Mouse (Mus musculus): ENCODE measurements around the gene Abl2.

DNA sequence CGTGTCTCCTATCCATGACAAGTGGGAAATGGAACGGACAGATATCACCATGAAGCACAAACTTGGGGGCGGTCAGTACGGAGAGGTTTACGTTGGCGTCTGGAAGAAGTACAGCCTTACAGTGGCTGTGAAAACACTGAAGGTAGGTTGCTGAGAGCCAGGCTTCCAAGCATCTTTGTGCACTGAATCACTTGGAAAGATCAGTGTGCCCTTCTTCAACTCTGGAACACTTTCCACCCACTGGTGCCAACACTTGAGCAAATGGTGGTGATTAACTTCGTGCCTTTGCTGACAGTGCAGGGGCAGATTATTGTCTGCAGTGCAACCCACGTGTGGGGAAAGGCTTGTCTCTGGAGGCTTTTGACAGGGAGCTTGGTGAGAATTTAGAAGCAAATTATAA is 71.4 kb downstream of the Abl2 start:
- TF ChIP-seq MAZ (IDR thresholded peaks at IDR 0.05; ENCODE audit: low read depth, low read length) (no peak), USF1 (IDR thresholded peaks at IDR 0.05; ENCODE audit: low read depth, low read length) (no peak), POLR2AphosphoS2 (IDR thresholded peaks at IDR 0.05; ENCODE audit: low read depth, low read length) (no peak), ZMIZ1 (IDR thresholded peaks at IDR 0.05; ENCODE audit: low read depth, low read length) (no peak), EP300 (IDR thresholded peaks at IDR 0.05; ENCODE audit: low read length) (no peak), NRF1 (IDR thresholded peaks at IDR 0.05; ENCODE audit: low read depth, low read length) (no peak), CHD2 (IDR thresholded peaks at IDR 0.05; ENCODE audit: low read length) (no peak), CTCF (conservative IDR thresholded peaks at IDR 0.05 in 1 of 2, IDR thresholded peaks at IDR 0.05 in 1 of 2; ENCODE audit: low read depth in 2 of 2, low read length in 2 of 2) (no peak), POLR2A (IDR thresholded peaks at IDR 0.05; ENCODE audit: low read depth, low read length) (no peak), ETS1 (conservative IDR thresholded peaks at IDR 0.05; ENCODE audit: low read depth, low read length) (no peak), E2F4 (IDR thresholded peaks at IDR 0.05; ENCODE audit: insufficient replicate concordance, low read depth, low read length) (no peak), ZKSCAN1 (IDR thresholded peaks at IDR 0.05; ENCODE audit: borderline replicate concordance, low read depth, low read length) (no peak), RCOR1 (conservative IDR thresholded peaks at IDR 0.05; ENCODE audit: low read depth, low read length) (no peak), MXI1 (IDR thresholded peaks at IDR 0.05; ENCODE audit: low read depth, low read length) (no peak)
